Mouse (Mus musculus) embryonic stem cell, embryonic (primary cell): ENCODE measurements around the gene Olfr535.
"Not testable (repeated sequence)": the region's sequence is repeated elsewhere in the genome, so short reads cannot be mapped to it uniquely, and the experiment has no call there.

Experiments used
- CTCF ChIA-PET, 4 experiments: fragments of 300-600 bp in 2 of 4; fragments of 350-600 bp in 2 of 4; sonication (Branson Sonifier 250); formaldehyde crosslinking; loops; one replicate each; lab custom pipeline; 2022; ENCODE audit warnings: inconsistent platforms in 2 of 4; lab: Charles Lee
- POLR2A ChIA-PET, 4 experiments: fragments of 300-600 bp in 2 of 4; fragments of 350-600 bp in 2 of 4; sonication (Branson Sonifier 250); formaldehyde crosslinking; loops; one replicate each; lab custom pipeline; 2022; ENCODE audit warnings: antibody characterized with exemption in 4 of 4, inconsistent platforms in 1 of 4; lab: Charles Lee

Gene Olfr535

GRCm38 (mm10) chr7:140483916-140484315 lies at the start of gene Olfr535:
TSS of gene Olfr535 (plus strand) at chr7:140484216.
- CTCF ChIA-PET, result no interaction called here
- POLR2A ChIA-PET, result no interaction called here

GRCm38 (mm10) chr7:140443141-140443540 lies 40.9 kb upstream of the Olfr535 start:
- POLR2A ChIA-PET, result no interaction called here
- CTCF ChIA-PET, result interaction anchor here in 2 of 4 experiments (0.8 to 1.0 kb wide), 2 partner anchors 255 to 302 kb away, joined by 3 read pairs; no protein-coding TSS in a partner anchor

- POLR2A ChIA-PET, CTCF ChIA-PET: not testable (repeated sequence)
Measured at GRCm38 (mm10) chr7:140463070-140463469, 20.9 kb upstream of the Olfr535 start, which contains the start of gene Olfr533. TSS of gene Olfr533 (plus strand) at chr7:140463370.

- CTCF ChIA-PET, result no interaction called here
- POLR2A ChIA-PET, result no interaction called here
Measured at GRCm38 (mm10) chr7:140477886-140478285, 6.1 kb upstream of the Olfr535 start.

GRCm38 (mm10) chr7:140478733-140479132 lies 5.3 kb upstream of the Olfr535 start:
- POLR2A ChIA-PET, result no interaction called here
- CTCF ChIA-PET, result no interaction called here

GRCm38 (mm10) chr7:140488981-140489380 lies 5.0 kb downstream of the Olfr535 start:
- CTCF ChIA-PET, result no interaction called here

GRCm38 (mm10) chr7:140494231-140494630 lies 10.2 kb downstream of the Olfr535 start:
- ChIA-PET POLR2A (no interaction called here), CTCF (no interaction called here)

More at GRCm38 (mm10) chr7:140488981-140489380, 5.0 kb downstream of the Olfr535 start:
- POLR2A ChIA-PET, result no interaction called here

- ChIA-PET CTCF (no interaction called here), POLR2A (no interaction called here)
Measured at GRCm38 (mm10) chr7:140494702-140495101, 10.7 kb downstream of the Olfr535 start.

- POLR2A ChIA-PET, CTCF ChIA-PET: not testable (repeated sequence)
Measured at GRCm38 (mm10) chr7:140507346-140508021, 23.5 kb downstream of the Olfr535 start, which contains the start of gene Olfr536. TSS of gene Olfr536 (minus strand) at chr7:140507396.

- POLR2A ChIA-PET, result no interaction called here
- CTCF ChIA-PET, result no interaction called here
Measured at GRCm38 (mm10) chr7:140539746-140540145, 55.7 kb downstream of the Olfr535 start.
